ENCODE assay signal across 11 mouse cellular contexts in genomic region chr10:68625752-68626151, GRCm38 (mm10).
DNase-seq lines count a peak whose midpoint lies in the region; ATAC-seq and TF ChIP-seq lines count a peak whose summit lies in the region.
"Had no signal": no experiment of that assay in that cellular context is flagged by ENCODE, and none has a peak within 500 bp of the region (broad histone marks: within the 10 kb centered on the region; RNA-seq: fewer than 3 reads in every experiment).

No protein-coding gene starts in this region.

- ATAC-seq in heart, embryonic 12.5 days (ENCODE audit: insufficient number of reproducible peaks, low FRiP score): no peak
- ATAC-seq in intestine, embryonic 16.5 days: no peak
- ATAC-seq: forebrain, embryonic 14.5 days had no signal

- H3K27me3 ChIP-seq in kidney, adult 2 months (replicated peaks; ENCODE audit: control insufficient read depth, insufficient read depth, low read length): no peaks in the 10 kb centered on the region
- no peaks in the 10 kb centered on the region for H3K27me3 ChIP-seq in heart, embryonic 12.5 days (replicated peaks)
- H3K27me3 ChIP-seq in intestine, embryonic 16.5 days (replicated peaks; ENCODE audit: control insufficient read depth, insufficient read depth, low read length): no peaks in the 10 kb centered on the region
- H3K27me3 ChIP-seq: limb, embryonic 13.5 days had no signal

- H3K4me3 ChIP-seq in kidney, adult 2 months (ENCODE audit: insufficient read depth, low read depth, low read length): no peak overlapping the region
- no peak overlapping the region for H3K4me3 ChIP-seq in cortical plate, adult 2 months (ENCODE audit: insufficient read depth, low read length)
- no peak overlapping the region for H3K4me3 ChIP-seq in heart, embryonic 12.5 days
- no peak overlapping the region for H3K4me3 ChIP-seq in intestine, embryonic 16.5 days (ENCODE audit: low read length)
- H3K4me3 ChIP-seq: limb, embryonic 13.5 days had no signal

- WGBS in kidney, adult 2 months: 40% methylated on average over 2 of the region's 2 CpGs
- 31% methylated on average over 2 of the region's 2 CpGs for WGBS in heart, embryonic 12.5 days
- WGBS in intestine, embryonic 16.5 days: 34% methylated on average over 2 of the region's 2 CpGs

- H3K9ac ChIP-seq in heart, embryonic 12.5 days: no peak overlapping the region
- H3K9ac ChIP-seq in intestine, embryonic 16.5 days (ENCODE audit: low read depth, low read length): no peak overlapping the region
- H3K9ac ChIP-seq: limb, embryonic 13.5 days had no signal

- no peaks in the 10 kb centered on the region for H3K4me1 ChIP-seq in kidney, adult 2 months (ENCODE audit: control insufficient read depth, insufficient read depth, low read length)
- no peaks in the 10 kb centered on the region for H3K4me1 ChIP-seq in cortical plate, adult 2 months (ENCODE audit: control insufficient read depth, insufficient read depth, low read length)
- no peaks in the 10 kb centered on the region for H3K4me1 ChIP-seq in heart, embryonic 12.5 days (replicated peaks)
- no peaks in the 10 kb centered on the region for H3K4me1 ChIP-seq in intestine, embryonic 16.5 days (ENCODE audit: control insufficient read depth, insufficient read depth, low read length)

- no peaks in the 10 kb centered on the region for H3K36me3 ChIP-seq in kidney, adult 2 months (ENCODE audit: control insufficient read depth, insufficient read depth, low read length)
- H3K36me3 ChIP-seq in heart, embryonic 12.5 days: no peaks in the 10 kb centered on the region
- H3K36me3 ChIP-seq in intestine, embryonic 16.5 days (ENCODE audit: control insufficient read depth, insufficient read depth, low read length): no peaks in the 10 kb centered on the region
- H3K36me3 ChIP-seq: limb, embryonic 13.5 days had no signal

- DNase-seq in kidney, adult 2 months: peak; percentile 3
- no peak for DNase-seq in kidney, postnatal 4 days
- DNase-seq in 3T3-L1 (ENCODE audit: low read depth, low spot score) (peak; percentile 28), 416B (ENCODE audit: low read depth) (peak; percentile 2)
- DNase-seq: adrenal gland, postnatal 14 days; cerebellum, adult 11-12 months had no signal

- no peaks in the 10 kb centered on the region for H3K9me3 ChIP-seq in heart, embryonic 12.5 days (replicated peaks)
- H3K9me3 ChIP-seq in intestine, embryonic 16.5 days (ENCODE audit: control insufficient read depth, low read length): no peaks in the 10 kb centered on the region
- H3K9me3 ChIP-seq: limb, embryonic 13.5 days had no signal

- no peak for TF ChIP-seq POLR2A in kidney, adult 2 months (IDR thresholded peaks at IDR 0.05; ENCODE audit: low read depth, low read length)
- TF ChIP-seq POLR2A in cortical plate, adult 2 months (IDR thresholded peaks at IDR 0.05; ENCODE audit: extremely low read depth, insufficient read depth, low read length): no peak

- TF ChIP-seq CTCF in kidney, adult 2 months (conservative IDR thresholded peaks at IDR 0.05; ENCODE audit: insufficient read depth, insufficient read length, low read depth, low read length): no peak
- TF ChIP-seq CTCF in cortical plate, adult 2 months (IDR thresholded peaks at IDR 0.05; ENCODE audit: extremely low read depth, insufficient read depth, low read length): peak; percentile 11; the same call in 1 of the 2 replicates

- no peak overlapping the region for H3K4me2 ChIP-seq in heart, embryonic 12.5 days
- no peak overlapping the region for H3K4me2 ChIP-seq in intestine, embryonic 16.5 days (ENCODE audit: low read depth, low read length)
- H3K4me2 ChIP-seq: limb, embryonic 13.5 days had no signal

- H3K27ac ChIP-seq in kidney, adult 2 months (ENCODE audit: insufficient read depth, low read depth, low read length): no peak overlapping the region
- no peak overlapping the region for H3K27ac ChIP-seq in cortical plate, adult 2 months (ENCODE audit: insufficient read depth, low read length)
- H3K27ac ChIP-seq in heart, embryonic 12.5 days (ENCODE audit: poor library complexity, severe bottlenecking): no peak overlapping the region
- no peak overlapping the region for H3K27ac ChIP-seq in intestine, embryonic 16.5 days (ENCODE audit: low read length)
- H3K27ac ChIP-seq: limb, embryonic 13.5 days had no signal

Comparison
In these comparisons a context has a peak if more than half of its experiments do, and no peak if none do; other contexts are left out.
1. DNase-seq: peak in kidney, adult 2 months (single experiment), 3T3-L1 (single experiment) and 416B (single experiment); none in kidney, postnatal 4 days (0 of 2).